Mouse (Mus musculus) myocyte (in vitro differentiated cells): ENCODE results near the gene Fut2. TPM values are rescaled to one million over a fixed set of nuclear protein-coding genes. Genes with fewer than 3 reads are reported as not detected.

Experiments used
- H3K27me3 ChIP-seq: one replicate; pipeline ENCODE4 v1.6.1; 2011; ENCODE audit not compliant: control insufficient read depth, insufficient read depth, insufficient read length
- H3K36me3 ChIP-seq: one replicate; pipeline ENCODE4 v1.6.1; 2011; ENCODE audit not compliant: control insufficient read depth, insufficient read depth
- H3K4me2 ChIP-seq: one replicate; pipeline ENCODE4 v1.6.1; 2011; ENCODE audit warnings: low read depth, control low read depth
- H3K4me3 ChIP-seq: one replicate; pipeline ENCODE4 v1.5.1; 2011; ENCODE audit warnings: mild to moderate bottlenecking, control low read depth, moderate library complexity
- H3K79me2 ChIP-seq: one replicate; pipeline ENCODE4 v1.6.1; 2011; ENCODE audit not compliant: control insufficient read depth, insufficient read depth
- H3ac ChIP-seq: one replicate; pipeline ENCODE4 v1.6.1; 2011; ENCODE audit not compliant: control insufficient read depth, insufficient read length
- CEBPB ChIP-seq: IDR thresholded peaks from 2 replicates; pipeline ENCODE4 v1.6.1; 2011; ENCODE audit warnings: mild to moderate bottlenecking, moderate library complexity; ENCODE audit not compliant: poor library complexity, insufficient read depth, severe bottlenecking
- E2F4 ChIP-seq: IDR thresholded peaks from one replicate; pipeline ENCODE4 v1.6.1; 2011; ENCODE audit warnings: mild to moderate bottlenecking, control low read depth, moderate library complexity; ENCODE audit not compliant: insufficient read depth
- MAX ChIP-seq: IDR thresholded peaks from one replicate; pipeline ENCODE4 v1.6.1; 2011; ENCODE audit warnings: low read depth, mild to moderate bottlenecking, control low read depth
- MYOD1 ChIP-seq, 3 experiments: IDR thresholded peaks; one replicate each; pipeline ENCODE4 v1.6.1; 2011; ENCODE audit warnings: control low read depth in 2 of 3, low read depth in 2 of 3, mild to moderate bottlenecking in 2 of 3, moderate library complexity in 1 of 3; ENCODE audit not compliant: insufficient read length in 2 of 3, control insufficient read depth in 1 of 3
- MYOG ChIP-seq, 3 experiments: IDR thresholded peaks; one replicate each; pipeline ENCODE4 v1.6.1; 2011; ENCODE audit warnings: control low read depth in 2 of 3, low read depth in 2 of 3, mild to moderate bottlenecking in 2 of 3; ENCODE audit not compliant: insufficient read length in 2 of 3, control insufficient read depth in 1 of 3, insufficient read depth in 1 of 3
- POLR2A ChIP-seq: IDR thresholded peaks from one replicate; pipeline ENCODE4 v1.6.1; 2011; ENCODE audit warnings: low read depth, mild to moderate bottlenecking, control low read depth, moderate library complexity; ENCODE audit not compliant: insufficient read length
- POLR2AphosphoS2 ChIP-seq: IDR thresholded peaks from one replicate; pipeline ENCODE4 v1.6.1; 2011; ENCODE audit warnings: low read depth, control low read depth; ENCODE audit not compliant: insufficient read length
- REST ChIP-seq: IDR thresholded peaks from one replicate; pipeline ENCODE4 v1.6.1; 2011; ENCODE audit warnings: mild to moderate bottlenecking, control low read depth, moderate library complexity; ENCODE audit not compliant: insufficient read depth, insufficient read length
- SRF ChIP-seq: IDR thresholded peaks from one replicate; pipeline ENCODE4 v1.6.1; 2011; ENCODE audit warnings: low read depth; ENCODE audit not compliant: control insufficient read depth, insufficient read length
- TCF12 ChIP-seq: IDR thresholded peaks from one replicate; pipeline ENCODE4 v1.6.1; 2011; ENCODE audit warnings: mild to moderate bottlenecking, control low read depth; ENCODE audit not compliant: poor library complexity, insufficient read depth, severe bottlenecking
- TCF3 ChIP-seq: IDR thresholded peaks from one replicate; pipeline ENCODE4 v1.6.1; 2011; ENCODE audit warnings: low read depth, control low read depth; ENCODE audit not compliant: insufficient read length
- USF1 ChIP-seq: IDR thresholded peaks from one replicate; pipeline ENCODE4 v1.6.1; 2011; ENCODE audit warnings: low read depth, mild to moderate bottlenecking, control low read depth, moderate library complexity
- polyA plus RNA-seq: library from polyadenylated mRNA; unstranded; fragments of >200 nt; fragmentation: generic; extraction: Trizol; gene quantifications from one replicate; pipeline ENCODE4 v1.2.1, GENCODE M21; 2012; ENCODE audit warnings: missing spikeins

Gene Fut2
- polyA plus RNA-seq, 1 experiment: 0.41 TPM

GRCm38 (mm10) chr7:45705443-45705864, 39.3 kb upstream of the Fut2 start:
- no peaks in the 10 kb centered on the region for H3K36me3 ChIP-seq
- H3K27me3 ChIP-seq: peaks cover 2% of the 10 kb centered on the region
- no peak for TF ChIP-seq MYOG (IDR thresholded peaks at IDR 0.05; ENCODE audit: control insufficient read depth in 1 of 3, insufficient read depth in 1 of 3, insufficient read length in 2 of 3, low read depth in 2 of 3)
- no peak for TF ChIP-seq POLR2AphosphoS2
- TF ChIP-seq POLR2A: peak; percentile 9
- no peak for TF ChIP-seq MAX
- TF ChIP-seq CEBPB: no peak
- no peak for TF ChIP-seq MYOD1 (IDR thresholded peaks at IDR 0.05; ENCODE audit: control insufficient read depth in 1 of 3, insufficient read length in 2 of 3, low read depth in 2 of 3)
- TF ChIP-seq TCF3: no peak
- peak overlapping the region; percentile 51 for H3K4me3 ChIP-seq
- no peaks in the 10 kb centered on the region for H3K79me2 ChIP-seq
- peak overlapping the region; percentile 73 for H3K4me2 ChIP-seq
- peak overlapping the region; percentile 73 for H3ac ChIP-seq

- Histone ChIP-seq H3ac (peak within 1 kb of the TSS; percentile 73), H3K36me3 (no peaks in the 10 kb centered on the region), H3K4me2 (peak within 1 kb of the TSS; percentile 96), H3K79me2 (no peaks in the 10 kb centered on the region), H3K4me3 (peak within 1 kb of the TSS; percentile 51), H3K27me3 (peaks cover 8% of the 10 kb centered on the region)
- TF ChIP-seq SRF (peak; percentile 81), CEBPB (no peak), MYOG (IDR thresholded peaks at IDR 0.05; ENCODE audit: control insufficient read depth in 1 of 3, insufficient read depth in 1 of 3, insufficient read length in 2 of 3, low read depth in 2 of 3) (peak in 1 of 3 experiments; percentile 50), TCF3 (no peak), E2F4 (no peak), POLR2A (peak; percentile 33), USF1 (peak; percentile 41), REST (no peak), TCF12 (no peak), MYOD1 (IDR thresholded peaks at IDR 0.05; ENCODE audit: control insufficient read depth in 1 of 3, insufficient read length in 2 of 3, low read depth in 2 of 3) (peak in 2 of 3 experiments; percentile 35 to 41), POLR2AphosphoS2 (no peak), MAX (no peak)
These were observed 38.7 kb upstream of the Fut2 start, which contains the start of gene Dbp for GRCm38 (mm10) chr7:45704730-45705442. TSS of gene Dbp (plus strand) at chr7:45705088.

GRCm38 (mm10) chr7:45704046-45704559, 37.9 kb upstream of the Fut2 start:
- peaks cover 16% of the 10 kb centered on the region for H3K27me3 ChIP-seq
- peak overlapping the region; percentile 51 for H3K4me3 ChIP-seq
- no peaks in the 10 kb centered on the region for H3K79me2 ChIP-seq
- TF ChIP-seq POLR2AphosphoS2: peak; percentile 57
- TF ChIP-seq REST: no peak
- no peaks in the 10 kb centered on the region for H3K36me3 ChIP-seq
- H3ac ChIP-seq: no peak overlapping the region
- peak overlapping the region; percentile 96 for H3K4me2 ChIP-seq

- Histone ChIP-seq H3ac (no peak overlapping the region), H3K36me3 (no peaks in the 10 kb centered on the region), H3K4me2 (peak overlapping the region; percentile 96), H3K79me2 (no peaks in the 10 kb centered on the region), H3K4me3 (peak overlapping the region; percentile 51), H3K27me3 (peaks cover 16% of the 10 kb centered on the region)
- TF ChIP-seq POLR2A (no peak), REST (no peak), TCF12 (no peak), TCF3 (no peak), POLR2AphosphoS2 (no peak), USF1 (no peak), MAX (no peak), E2F4 (no peak), MYOG (IDR thresholded peaks at IDR 0.05; ENCODE audit: control insufficient read depth in 1 of 3, insufficient read depth in 1 of 3, insufficient read length in 2 of 3, low read depth in 2 of 3) (no peak), SRF (no peak), CEBPB (no peak), MYOD1 (IDR thresholded peaks at IDR 0.05; ENCODE audit: control insufficient read depth in 1 of 3, insufficient read length in 2 of 3, low read depth in 2 of 3) (no peak)
These were observed 37.4 kb upstream of the Fut2 start for GRCm38 (mm10) chr7:45703521-45704033.
